Mouse (Mus musculus) lung, adult 2 months (tissue): ENCODE measurements around the gene Zc3h18.

ENCODE experiments used
- CTCF ChIP-seq: fragments of 200-500 bp; IDR thresholded peaks from 2 replicates; pipeline ENCODE4 v1.5.1; 2011; ENCODE audit warnings: mild to moderate bottlenecking, low read length, control low read depth; ENCODE audit not compliant: insufficient read depth
- POLR2A ChIP-seq: fragments of 200-500 bp; IDR thresholded peaks from 2 replicates; pipeline ENCODE4 v1.6.1; 2011; ENCODE audit warnings: low read depth, mild to moderate bottlenecking, control low read depth, low read length, borderline replicate concordance; ENCODE audit errors: extremely low read depth

GRCm38 (mm10) chr8:122423217-122423616 lies 46.8 kb downstream of the Zc3h18 start:
- TF ChIP-seq POLR2A = no peak
- no peak for TF ChIP-seq CTCF
